Mouse (Mus musculus): Measurements from ENCODE around the gene Gpr137. TPM values are rescaled to one million over a fixed set of nuclear protein-coding genes. Genes with fewer than 3 reads are reported as not detected.

The Gpr137 gene
- total and polyA plus RNA-seq, 3 experiments = 22.8 to 32.1 (median 24.9) TPM

DNA sequence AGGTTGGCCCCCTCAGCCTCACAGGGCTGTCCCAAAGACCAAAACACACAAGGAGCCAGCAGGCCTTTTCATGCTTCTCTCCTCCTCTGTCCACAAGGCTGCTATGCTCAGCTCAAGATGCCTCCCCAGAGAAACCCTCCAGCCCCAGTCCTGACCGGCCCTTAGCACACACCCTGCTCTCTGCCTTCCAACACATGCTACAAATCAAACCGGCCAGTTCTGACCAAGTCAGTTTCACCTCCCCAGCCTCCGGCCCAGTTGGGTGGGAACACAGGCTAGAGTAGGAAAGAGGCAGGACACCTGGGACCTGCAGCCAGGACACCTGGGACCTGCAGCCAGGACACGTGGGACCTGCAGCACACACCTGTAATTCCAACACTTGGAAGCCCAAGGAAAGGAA lies 25.8 kb downstream of the Gpr137 start:
- no peaks in the 10 kb centered on the region for H3K9me3 ChIP-seq (replicated peaks)
- no peak overlapping the region for H3K4me3 ChIP-seq (ENCODE audit: low read depth, low read length)
- peaks cover 87% of the 10 kb centered on the region for H3K36me3 ChIP-seq (replicated peaks)
- TF ChIP-seq TAL1 (conservative IDR thresholded peaks at IDR 0.05; ENCODE audit: low read depth, low read length) (no peak), CTCF (IDR thresholded peaks at IDR 0.05; ENCODE audit: low read depth, low read length) (no peak), GATA2 (IDR thresholded peaks at IDR 0.05; ENCODE audit: borderline replicate concordance, low read depth, low read length) (no peak), GATA1 (IDR thresholded peaks at IDR 0.05; ENCODE audit: borderline replicate concordance, low read length) (no peak), POLR2AphosphoS5 (IDR thresholded peaks at IDR 0.05; ENCODE audit: insufficient replicate concordance, low read depth, low read length) (no peak)
- peaks cover 65% of the 10 kb centered on the region for H3K4me1 ChIP-seq (ENCODE audit: insufficient read depth, low read depth, low read length)
- H3K27me3 ChIP-seq (ENCODE audit: insufficient read depth, low read length) = no peaks in the 10 kb centered on the region
- ATAC-seq (ENCODE audit: extremely low read depth, insufficient number of reproducible peaks, low FRiP score, poor library complexity, severe bottlenecking) = no peak
- DNase-seq (ENCODE audit: low spot score) = no peak

DNA sequence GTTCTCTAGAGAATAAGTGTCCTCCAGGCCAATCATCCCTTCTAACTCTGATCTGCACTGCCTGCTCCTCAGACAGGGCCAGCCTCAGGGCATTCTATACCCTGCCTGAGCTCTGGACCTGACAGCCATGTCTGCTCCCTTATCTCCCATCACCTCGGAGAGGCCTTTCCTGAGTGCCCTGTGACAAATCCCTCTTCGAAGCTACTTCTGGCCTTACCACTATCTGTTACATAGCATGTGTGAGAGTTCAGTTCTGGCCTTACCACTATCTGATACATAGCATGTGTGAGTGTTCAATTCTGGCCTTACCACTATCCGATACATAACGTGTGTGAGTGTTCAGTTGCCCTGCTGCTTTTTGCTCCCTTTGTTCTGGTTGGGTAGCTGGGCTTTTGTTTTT lies 27.0 kb downstream of the Gpr137 start:
- peaks cover 63% of the 10 kb centered on the region for H3K4me1 ChIP-seq (ENCODE audit: insufficient read depth, low read depth, low read length)
- H3K36me3 ChIP-seq (replicated peaks) = peaks cover 94% of the 10 kb centered on the region
- no peaks in the 10 kb centered on the region for H3K27me3 ChIP-seq (ENCODE audit: insufficient read depth, low read length)
- no peak overlapping the region for H3K4me3 ChIP-seq (ENCODE audit: low read depth, low read length)
- DNase-seq (ENCODE audit: low spot score) = no peak
- no peaks in the 10 kb centered on the region for H3K9me3 ChIP-seq (replicated peaks)
- TF ChIP-seq CTCF (IDR thresholded peaks at IDR 0.05; ENCODE audit: low read depth, low read length) = no peak
- no peak for TF ChIP-seq GATA2 (IDR thresholded peaks at IDR 0.05; ENCODE audit: borderline replicate concordance, low read depth, low read length)
- no peak for TF ChIP-seq TAL1 (conservative IDR thresholded peaks at IDR 0.05; ENCODE audit: low read depth, low read length)
- TF ChIP-seq POLR2AphosphoS5 (IDR thresholded peaks at IDR 0.05; ENCODE audit: insufficient replicate concordance, low read depth, low read length) = no peak
- TF ChIP-seq GATA1 (IDR thresholded peaks at IDR 0.05; ENCODE audit: borderline replicate concordance, low read length) = no peak
- ATAC-seq (ENCODE audit: extremely low read depth, insufficient number of reproducible peaks, low FRiP score, poor library complexity, severe bottlenecking) = no peak

DNA sequence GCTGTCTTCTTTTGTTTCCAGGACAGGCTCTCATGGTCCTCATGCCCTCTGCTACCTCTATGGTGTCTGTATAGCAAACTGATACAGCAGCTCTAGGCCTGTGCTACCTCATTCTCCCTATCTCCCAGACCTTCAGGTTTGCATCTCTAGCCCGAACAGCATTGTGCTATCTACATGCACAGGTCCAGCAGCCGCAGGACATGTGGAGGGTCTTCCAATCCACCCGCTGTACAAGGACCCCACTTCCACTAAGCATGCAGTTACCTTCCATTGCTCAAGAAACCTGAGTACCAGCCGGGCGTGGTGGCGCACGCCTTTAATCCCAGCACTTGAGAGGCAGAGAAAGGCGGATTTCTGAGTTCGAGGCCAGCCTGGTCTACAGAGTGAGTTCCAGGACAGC lies 27.7 kb downstream of the Gpr137 start:
- H3K9me3 ChIP-seq (replicated peaks) = no peaks in the 10 kb centered on the region
- H3K36me3 ChIP-seq (replicated peaks) = peaks cover 87% of the 10 kb centered on the region
- ATAC-seq (ENCODE audit: extremely low read depth, insufficient number of reproducible peaks, low FRiP score, poor library complexity, severe bottlenecking) (no peak), DNase-seq (ENCODE audit: low spot score) (no peak)
- H3K4me1 ChIP-seq (ENCODE audit: insufficient read depth, low read depth, low read length) = peaks cover 56% of the 10 kb centered on the region
- H3K27me3 ChIP-seq (ENCODE audit: insufficient read depth, low read length) = no peaks in the 10 kb centered on the region
- H3K4me3 ChIP-seq (ENCODE audit: low read depth, low read length) = no peak overlapping the region
- TF ChIP-seq GATA2 (IDR thresholded peaks at IDR 0.05; ENCODE audit: borderline replicate concordance, low read depth, low read length) = no peak
- TF ChIP-seq TAL1 (conservative IDR thresholded peaks at IDR 0.05; ENCODE audit: low read depth, low read length) = no peak
- TF ChIP-seq POLR2AphosphoS5 (IDR thresholded peaks at IDR 0.05; ENCODE audit: insufficient replicate concordance, low read depth, low read length) = no peak; the same call in 1 of the 2 replicates
- TF ChIP-seq GATA1 (IDR thresholded peaks at IDR 0.05; ENCODE audit: borderline replicate concordance, low read length) = no peak
- TF ChIP-seq CTCF (IDR thresholded peaks at IDR 0.05; ENCODE audit: low read depth, low read length) = no peak

DNA sequence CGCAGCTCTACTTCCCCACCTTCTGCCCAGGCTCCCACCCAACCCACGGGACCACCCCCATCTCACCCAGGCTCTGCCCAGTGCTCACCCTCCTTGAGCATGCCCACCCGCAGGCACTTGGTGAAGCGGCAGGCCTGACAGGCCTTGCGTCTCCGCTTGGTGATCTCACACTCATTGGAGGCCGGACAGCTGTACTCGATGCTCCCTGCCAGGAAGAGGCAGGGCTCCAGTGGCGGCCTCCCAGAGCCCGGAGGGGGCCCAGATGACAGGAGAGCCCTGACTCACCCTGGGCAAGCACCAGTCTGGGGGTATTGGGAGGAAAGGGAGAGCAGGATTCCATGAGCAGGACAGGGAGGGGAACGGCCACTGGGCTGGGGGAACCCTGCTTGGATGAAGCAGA lies 28.3 kb downstream of the Gpr137 start:
- TF ChIP-seq TAL1 (conservative IDR thresholded peaks at IDR 0.05; ENCODE audit: low read depth, low read length) = no peak
- 0 out of 2 replicates have a peak, but pooled peaks have one; percentile 61 for TF ChIP-seq POLR2AphosphoS5 (IDR thresholded peaks at IDR 0.05; ENCODE audit: insufficient replicate concordance, low read depth, low read length)
- no peak for TF ChIP-seq CTCF (IDR thresholded peaks at IDR 0.05; ENCODE audit: low read depth, low read length)
- no peaks in the 10 kb centered on the region for H3K27me3 ChIP-seq (ENCODE audit: insufficient read depth, low read length)

DNA sequence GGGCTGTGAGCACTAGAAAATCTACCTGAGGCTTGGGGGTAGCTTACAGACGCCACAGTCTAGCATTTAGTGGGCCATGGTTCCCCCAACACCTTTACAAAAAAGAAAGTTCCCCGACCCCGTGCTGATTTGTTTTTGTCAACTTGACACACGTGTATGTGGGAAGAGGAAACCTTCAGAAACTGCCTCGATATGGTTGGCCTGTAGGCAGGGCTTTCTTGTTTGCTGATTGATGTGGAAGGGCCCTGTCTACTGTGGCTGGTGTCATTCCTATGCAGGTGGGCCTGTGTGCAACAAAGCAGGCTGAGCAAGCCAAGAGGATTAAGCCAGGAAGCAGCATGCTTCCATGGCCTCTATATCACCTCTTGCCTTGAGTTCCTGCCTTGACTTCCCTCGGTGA lies 29.2 kb downstream of the Gpr137 start:
- Histone ChIP-seq H3K9me3 (replicated peaks) (no peaks in the 10 kb centered on the region), H3K4me1 (ENCODE audit: insufficient read depth, low read depth, low read length) (peaks cover 63% of the 10 kb centered on the region), H3K4me3 (ENCODE audit: low read depth, low read length) (no peak overlapping the region), H3K27me3 (ENCODE audit: insufficient read depth, low read length) (no peaks in the 10 kb centered on the region), H3K36me3 (replicated peaks) (peaks cover 76% of the 10 kb centered on the region)
- ATAC-seq (ENCODE audit: extremely low read depth, insufficient number of reproducible peaks, low FRiP score, poor library complexity, severe bottlenecking) (no peak), DNase-seq (ENCODE audit: low spot score) (no peak)
- TF ChIP-seq GATA1 (IDR thresholded peaks at IDR 0.05; ENCODE audit: borderline replicate concordance, low read length) = no peak
- no peak for TF ChIP-seq POLR2AphosphoS5 (IDR thresholded peaks at IDR 0.05; ENCODE audit: insufficient replicate concordance, low read depth, low read length)
- TF ChIP-seq CTCF (IDR thresholded peaks at IDR 0.05; ENCODE audit: low read depth, low read length) = no peak
- no peak for TF ChIP-seq GATA2 (IDR thresholded peaks at IDR 0.05; ENCODE audit: borderline replicate concordance, low read depth, low read length)
- no peak for TF ChIP-seq TAL1 (conservative IDR thresholded peaks at IDR 0.05; ENCODE audit: low read depth, low read length)

More for the DNA sequence above, 28.3 kb downstream of the Gpr137 start:
- DNase-seq (ENCODE audit: low spot score) = no peak
- peaks cover 55% of the 10 kb centered on the region for H3K4me1 ChIP-seq (ENCODE audit: insufficient read depth, low read depth, low read length)
- peaks cover 81% of the 10 kb centered on the region for H3K36me3 ChIP-seq (replicated peaks)
- H3K4me3 ChIP-seq (ENCODE audit: low read depth, low read length) = no peak overlapping the region
- no peak for ATAC-seq (ENCODE audit: extremely low read depth, insufficient number of reproducible peaks, low FRiP score, poor library complexity, severe bottlenecking)
- H3K9me3 ChIP-seq (replicated peaks) = no peaks in the 10 kb centered on the region

DNA sequence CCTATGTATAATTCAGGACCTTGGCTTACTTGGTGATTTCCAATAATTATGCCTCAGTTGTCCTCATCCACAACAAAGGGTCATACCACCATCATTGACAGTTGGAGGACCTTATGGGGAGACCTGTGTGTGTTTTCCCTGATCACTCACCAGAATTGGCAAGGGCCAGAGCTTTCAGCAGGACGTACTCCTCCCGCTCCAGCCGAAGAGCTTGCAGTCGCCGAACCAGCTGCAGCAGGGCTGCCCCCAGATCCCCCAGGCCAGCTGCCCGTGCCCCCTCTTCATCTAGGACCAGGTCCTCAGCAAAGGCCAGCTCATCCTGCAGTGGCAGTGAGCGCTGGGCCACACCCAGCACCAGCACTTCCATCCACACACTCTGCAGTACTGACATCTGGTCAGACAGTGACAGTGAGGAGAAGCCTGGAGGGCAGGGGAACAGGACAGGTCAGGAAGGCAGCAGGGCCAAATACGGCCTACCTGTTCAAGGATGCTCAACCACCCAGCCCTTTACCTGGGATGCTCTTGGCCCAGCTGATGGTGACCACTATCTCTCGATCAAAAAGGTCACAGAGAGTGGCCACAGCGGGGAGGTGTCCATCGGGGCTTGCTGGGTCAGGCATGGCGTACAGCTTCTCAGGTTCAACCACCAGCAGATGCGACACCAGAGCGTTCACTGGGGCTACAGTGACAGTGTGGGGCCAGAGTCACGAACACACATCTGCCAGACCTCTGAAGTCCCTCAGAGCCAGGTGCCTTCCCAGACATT lies 29.9 kb downstream of the Gpr137 start:
- TF ChIP-seq TAL1 (conservative IDR thresholded peaks at IDR 0.05; ENCODE audit: low read depth, low read length) (no peak), CTCF (IDR thresholded peaks at IDR 0.05; ENCODE audit: low read depth, low read length) (no peak), GATA2 (IDR thresholded peaks at IDR 0.05; ENCODE audit: borderline replicate concordance, low read depth, low read length) (no peak), POLR2AphosphoS5 (IDR thresholded peaks at IDR 0.05; ENCODE audit: insufficient replicate concordance, low read depth, low read length) (no peak), GATA1 (IDR thresholded peaks at IDR 0.05; ENCODE audit: borderline replicate concordance, low read length) (no peak)
- H3K4me1 ChIP-seq (ENCODE audit: insufficient read depth, low read depth, low read length) = peaks cover 69% of the 10 kb centered on the region
- no peaks in the 10 kb centered on the region for H3K27me3 ChIP-seq (ENCODE audit: insufficient read depth, low read length)
- peak overlapping the region; percentile 5; the same call in 1 of the 2 replicates for H3K4me3 ChIP-seq (ENCODE audit: low read depth, low read length)
- peaks cover 78% of the 10 kb centered on the region for H3K36me3 ChIP-seq (replicated peaks)
- H3K9me3 ChIP-seq (replicated peaks) = no peaks in the 10 kb centered on the region
- ATAC-seq (ENCODE audit: extremely low read depth, insufficient number of reproducible peaks, low FRiP score, poor library complexity, severe bottlenecking) (no peak), DNase-seq (ENCODE audit: low spot score) (no peak)
